Mouse (Mus musculus): ENCODE results near the gene Mfsd2b. TPM values are rescaled to one million over a fixed set of nuclear protein-coding genes. Genes with fewer than 3 reads are reported as not detected.

Gene Mfsd2b
- polyA plus RNA-seq, 1 experiment from 2014 or later = 2.5 TPM

GRCm38 (mm10) chr12:4842890-4843597 lies 31.1 kb downstream of the Mfsd2b start, which contains the start of gene Wdcp:
TSS of gene Wdcp (plus strand) at chr12:4843303.
- Histone ChIP-seq H3K27ac (peak within 1 kb of the TSS; percentile 60; the same call in 1 of the 2 replicates), H3K9ac (replicated peaks) (peak within 1 kb of the TSS; percentile 62), H3K9me3 (no peaks in the 10 kb centered on the region), H3K36me3 (no peaks in the 10 kb centered on the region), H3K4me3 (replicated peaks) (peak within 1 kb of the TSS; percentile 61), H3K4me1 (replicated peaks) (peaks cover 20% of the 10 kb centered on the region), H3K4me2 (peak within 1 kb of the TSS; percentile 90), H3K27me3 (peaks cover 20% of the 10 kb centered on the region)
- WGBS = 1% methylated on average over 30 of the region's 30 CpGs
- ATAC-seq (ENCODE audit: insufficient number of reproducible peaks, insufficient read depth, low FRiP score, low TSS enrichment, low read depth) = peak; percentile 88

- no peaks in the 10 kb centered on the region for H3K36me3 ChIP-seq
- ATAC-seq (ENCODE audit: insufficient number of reproducible peaks, insufficient read depth, low FRiP score, low TSS enrichment, low read depth) = no peak
- peaks cover 20% of the 10 kb centered on the region for H3K4me1 ChIP-seq (replicated peaks)
- H3K9me3 ChIP-seq = no peaks in the 10 kb centered on the region
- H3K9ac ChIP-seq (replicated peaks) = no peak overlapping the region
- no peak overlapping the region for H3K27ac ChIP-seq
- peak overlapping the region; percentile 72; the same call in 1 of the 2 replicates for H3K4me2 ChIP-seq
- H3K27me3 ChIP-seq = peaks cover 20% of the 10 kb centered on the region
- H3K4me3 ChIP-seq (replicated peaks) = no peak overlapping the region
- WGBS = 87% methylated on average over 8 of the region's 8 CpGs
Observed at GRCm38 (mm10) chr12:4842456-4842855, 31.7 kb downstream of the Mfsd2b start.

GRCm38 (mm10) chr12:4841392-4841887 lies 32.7 kb downstream of the Mfsd2b start, which contains the start of gene Fkbp1b:
TSS of gene Fkbp1b (minus strand) at chr12:4841591.
- Histone ChIP-seq H3K9me3 (no peaks in the 10 kb centered on the region), H3K4me2 (peak within 1 kb of the TSS; percentile 90), H3K4me1 (replicated peaks) (peaks cover 20% of the 10 kb centered on the region), H3K27ac (no peak within 1 kb of the TSS), H3K4me3 (replicated peaks) (peak within 1 kb of the TSS; percentile 61), H3K36me3 (no peaks in the 10 kb centered on the region), H3K27me3 (peaks cover 20% of the 10 kb centered on the region), H3K9ac (replicated peaks) (peak within 1 kb of the TSS; percentile 75)
- ATAC-seq (ENCODE audit: insufficient number of reproducible peaks, insufficient read depth, low FRiP score, low TSS enrichment, low read depth) = peak; percentile 80
- under 1% methylated on average over 35 of the region's 37 CpGs for WGBS

- H3K9me3 ChIP-seq = no peaks in the 10 kb centered on the region
- H3K27ac ChIP-seq = no peak overlapping the region
- H3K4me3 ChIP-seq (replicated peaks) = peak overlapping the region; percentile 61
- no peak for ATAC-seq (ENCODE audit: insufficient number of reproducible peaks, insufficient read depth, low FRiP score, low TSS enrichment, low read depth)
- H3K27me3 ChIP-seq = peaks cover 20% of the 10 kb centered on the region
- 0 out of 2 replicates have a peak, but pooled peaks cover under 1% of the 10 kb centered on the region for H3K36me3 ChIP-seq
- WGBS = under 1% methylated on average over 11 of the region's 11 CpGs
- H3K4me2 ChIP-seq = peak overlapping the region; percentile 90
- peaks cover 20% of the 10 kb centered on the region for H3K4me1 ChIP-seq (replicated peaks)
- H3K9ac ChIP-seq (replicated peaks) = peak overlapping the region; percentile 75
Observed at GRCm38 (mm10) chr12:4840741-4841140, 33.4 kb downstream of the Mfsd2b start.

GRCm38 (mm10) chr12:4840010-4840409 lies 34.1 kb downstream of the Mfsd2b start:
- whole genome bisulfite sequencing = 51% methylated on average over 6 of the region's 6 CpGs
- H3K4me1 ChIP-seq (replicated peaks) = peaks cover 20% of the 10 kb centered on the region
- H3K27ac ChIP-seq = no peak overlapping the region
- no peak overlapping the region for H3K4me3 ChIP-seq (replicated peaks)
- H3K27me3 ChIP-seq = peaks cover 20% of the 10 kb centered on the region
- H3K4me2 ChIP-seq = peak overlapping the region; percentile 90
- ATAC-seq (ENCODE audit: insufficient number of reproducible peaks, insufficient read depth, low FRiP score, low TSS enrichment, low read depth) = no peak
- H3K36me3 ChIP-seq = 0 out of 2 replicates have a peak, but pooled peaks cover 3% of the 10 kb centered on the region
- H3K9ac ChIP-seq (replicated peaks) = no peak overlapping the region
- no peaks in the 10 kb centered on the region for H3K9me3 ChIP-seq

GRCm38 (mm10) chr12:4836959-4837358 lies 37.2 kb downstream of the Mfsd2b start:
- Histone ChIP-seq H3K4me1 (replicated peaks) (peaks cover 10% of the 10 kb centered on the region), H3K9me3 (no peaks in the 10 kb centered on the region), H3K36me3 (peaks cover 15% of the 10 kb centered on the region), H3K4me3 (replicated peaks) (no peak overlapping the region), H3K9ac (replicated peaks) (no peak overlapping the region), H3K27me3 (peaks cover 15% of the 10 kb centered on the region), H3K4me2 (no peak overlapping the region), H3K27ac (no peak overlapping the region)
- WGBS = 13% methylated on average over 4 of the region's 4 CpGs
- no peak for ATAC-seq (ENCODE audit: insufficient number of reproducible peaks, insufficient read depth, low FRiP score, low TSS enrichment, low read depth)

- Histone ChIP-seq H3K27ac (no peak overlapping the region), H3K4me2 (no peak overlapping the region), H3K27me3 (no peaks in the 10 kb centered on the region), H3K9ac (replicated peaks) (no peak overlapping the region), H3K4me1 (replicated peaks) (no peaks in the 10 kb centered on the region), H3K4me3 (replicated peaks) (no peak overlapping the region), H3K9me3 (no peaks in the 10 kb centered on the region), H3K36me3 (peaks cover 81% of the 10 kb centered on the region)
- WGBS = 77% methylated on average over 3 of the region's 3 CpGs
- no peak for ATAC-seq (ENCODE audit: insufficient number of reproducible peaks, insufficient read depth, low FRiP score, low TSS enrichment, low read depth)
Observed at GRCm38 (mm10) chr12:4827256-4827655, 46.9 kb downstream of the Mfsd2b start.

- H3K4me2 ChIP-seq = peak within 1 kb of the TSS; percentile 86
- H3K4me3 ChIP-seq (replicated peaks) = peak within 1 kb of the TSS; percentile 82
- WGBS = under 1% methylated on average over 49 of the region's 49 CpGs
- peak within 1 kb of the TSS; percentile 94 for H3K27ac ChIP-seq
- peaks cover 11% of the 10 kb centered on the region for H3K4me1 ChIP-seq (replicated peaks)
- ATAC-seq (ENCODE audit: insufficient number of reproducible peaks, insufficient read depth, low FRiP score, low TSS enrichment, low read depth) = peak; percentile 96
- H3K9ac ChIP-seq (replicated peaks) = peak within 1 kb of the TSS; percentile 74
- H3K36me3 ChIP-seq = peaks cover 25% of the 10 kb centered on the region
- no peaks in the 10 kb centered on the region for H3K27me3 ChIP-seq
- no peaks in the 10 kb centered on the region for H3K9me3 ChIP-seq
Observed at GRCm38 (mm10) chr12:4817361-4818101, 56.6 kb downstream of the Mfsd2b start, which contains the start of gene Sf3b6. TSS of gene Sf3b6 (plus strand) at chr12:4817544.

GRCm38 (mm10) chr12:4816680-4817360 lies 57.3 kb downstream of the Mfsd2b start:
- Histone ChIP-seq H3K4me3 (replicated peaks) (peak overlapping the region; percentile 82), H3K4me2 (peak overlapping the region; percentile 86), H3K27me3 (no peaks in the 10 kb centered on the region), H3K9me3 (no peaks in the 10 kb centered on the region), H3K4me1 (replicated peaks) (peaks cover 11% of the 10 kb centered on the region), H3K27ac (peak overlapping the region; percentile 94), H3K36me3 (peaks cover 19% of the 10 kb centered on the region), H3K9ac (replicated peaks) (peak overlapping the region; percentile 74)
- WGBS = 11% methylated on average over 24 of the region's 24 CpGs
- no peak; the same call in 1 of the 2 replicates for ATAC-seq (ENCODE audit: insufficient number of reproducible peaks, insufficient read depth, low FRiP score, low TSS enrichment, low read depth)

GRCm38 (mm10) chr12:4813636-4814035 lies 60.5 kb downstream of the Mfsd2b start:
- no peak for ATAC-seq (ENCODE audit: insufficient number of reproducible peaks, insufficient read depth, low FRiP score, low TSS enrichment, low read depth)
- no peaks in the 10 kb centered on the region for H3K36me3 ChIP-seq
- 80% methylated on average over 4 of the region's 4 CpGs for WGBS
- H3K4me2 ChIP-seq = no peak overlapping the region
- no peak overlapping the region for H3K27ac ChIP-seq
- H3K4me3 ChIP-seq (replicated peaks) = no peak overlapping the region
- no peaks in the 10 kb centered on the region for H3K27me3 ChIP-seq
- peaks cover 3% of the 10 kb centered on the region; the same call in 1 of the 2 replicates for H3K9me3 ChIP-seq
- no peak overlapping the region for H3K9ac ChIP-seq (replicated peaks)
- peaks cover 11% of the 10 kb centered on the region for H3K4me1 ChIP-seq (replicated peaks)
